Comparison of ENCODE assay signal across 27 mouse cellular contexts in the genomic region with DNA sequence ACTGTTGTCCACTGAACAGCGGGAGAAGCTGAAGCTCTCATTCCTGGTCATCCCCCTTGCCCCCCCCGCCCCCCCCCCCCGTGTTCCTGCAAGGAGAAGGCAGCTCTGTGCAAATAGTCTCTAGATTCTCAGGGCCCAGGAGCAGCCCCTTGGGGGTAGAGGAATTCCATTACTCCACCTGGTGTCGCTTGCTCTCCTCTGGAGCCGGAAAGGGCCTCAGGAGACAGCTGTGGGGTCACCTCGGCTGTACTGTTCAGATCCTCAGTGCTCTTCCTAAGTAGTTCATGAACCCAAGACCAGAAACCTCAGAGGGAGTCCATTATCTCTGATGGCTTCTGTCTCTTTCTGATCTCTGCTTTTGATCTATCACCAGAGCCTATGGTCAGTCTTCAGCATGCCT.
DNase-seq lines count a peak whose midpoint lies in the region; ATAC-seq lines count a peak whose summit lies in the region.
"Had no signal": no experiment of that assay in that cellular context is flagged by ENCODE, and none has a peak within 500 bp of the region (broad histone marks: within the 10 kb centered on the region; RNA-seq: fewer than 3 reads in every experiment).

No protein-coding gene starts in this region.

- H3K9ac ChIP-seq in hindbrain, embryonic 12.5 days = no peak overlapping the region
- no peak overlapping the region for H3K9ac ChIP-seq in neural tube, embryonic 15.5 days (replicated peaks)
- H3K9ac ChIP-seq: forebrain, embryonic 12.5 days; heart, embryonic 13.5 days; limb, embryonic 12.5 days; lung, embryonic 15.5 days had no signal

- peak overlapping the region; percentile 74; the same call in 1 of the 2 replicates for H3K27ac ChIP-seq in hindbrain, embryonic 10.5 days
- no peak overlapping the region for H3K27ac ChIP-seq in hindbrain, embryonic 12.5 days
- no peak overlapping the region for H3K27ac ChIP-seq in neural tube, embryonic 15.5 days (replicated peaks)
- H3K27ac ChIP-seq in limb, embryonic 10.5 days = peak overlapping the region; percentile 87; the same call in 1 of the 2 replicates
- H3K27ac ChIP-seq: forebrain, embryonic 12.5 days; heart, adult 2 months; heart, embryonic 13.5 days; kidney, postnatal 0 days had no signal

- H3K4me1 ChIP-seq in hindbrain, embryonic 10.5 days (replicated peaks) = peaks cover 45% of the 10 kb centered on the region
- peaks cover 26% of the 10 kb centered on the region for H3K4me1 ChIP-seq in hindbrain, embryonic 12.5 days
- H3K4me1 ChIP-seq in neural tube, embryonic 15.5 days = peaks cover 8% of the 10 kb centered on the region
- H3K4me1 ChIP-seq in limb, embryonic 10.5 days = peaks cover 60% of the 10 kb centered on the region

- no peak overlapping the region for H3K4me3 ChIP-seq in hindbrain, embryonic 10.5 days
- no peak overlapping the region for H3K4me3 ChIP-seq in hindbrain, embryonic 12.5 days
- no peak overlapping the region for H3K4me3 ChIP-seq in neural tube, embryonic 15.5 days (replicated peaks)
- no peak overlapping the region for H3K4me3 ChIP-seq in limb, embryonic 10.5 days
- H3K4me3 ChIP-seq: erythroblast, embryonic 14.5 days; forebrain, embryonic 12.5 days; heart, adult 2 months; heart, embryonic 13.5 days; limb, embryonic 12.5 days; lung, embryonic 15.5 days had no signal

- no peak for ATAC-seq in hindbrain, embryonic 12.5 days (ENCODE audit: low FRiP score)
- 0 out of 2 replicates have a peak, but pooled peaks have one; percentile 57 for ATAC-seq in neural tube, embryonic 15.5 days (ENCODE audit: low FRiP score)
- ATAC-seq: CD4-positive, CD25-positive, alpha-beta regulatory T cell, adult 4 months; intestine, embryonic 16.5 days had no signal

- H3K27me3 ChIP-seq in hindbrain, embryonic 10.5 days (ENCODE audit: insufficient read depth, poor library complexity, severe bottlenecking) = no peaks in the 10 kb centered on the region
- no peaks in the 10 kb centered on the region for H3K27me3 ChIP-seq in hindbrain, embryonic 12.5 days
- H3K27me3 ChIP-seq in neural tube, embryonic 15.5 days (replicated peaks) = no peaks in the 10 kb centered on the region
- no peaks in the 10 kb centered on the region for H3K27me3 ChIP-seq in limb, embryonic 10.5 days (ENCODE audit: low read depth, poor library complexity, severe bottlenecking)
- H3K27me3 ChIP-seq: forebrain, embryonic 12.5 days; heart, embryonic 13.5 days; limb, embryonic 12.5 days; lung, embryonic 15.5 days had no signal

- no peaks in the 10 kb centered on the region for H3K9me3 ChIP-seq in hindbrain, embryonic 10.5 days
- H3K9me3 ChIP-seq in hindbrain, embryonic 12.5 days (replicated peaks) = no peaks in the 10 kb centered on the region
- no peaks in the 10 kb centered on the region for H3K9me3 ChIP-seq in neural tube, embryonic 15.5 days (replicated peaks)
- no peaks in the 10 kb centered on the region for H3K9me3 ChIP-seq in limb, embryonic 10.5 days (replicated peaks)
- H3K9me3 ChIP-seq: forebrain, embryonic 12.5 days; heart, embryonic 13.5 days; limb, embryonic 12.5 days; lung, embryonic 15.5 days had no signal

- H3K36me3 ChIP-seq in hindbrain, embryonic 10.5 days = no peaks in the 10 kb centered on the region
- no peaks in the 10 kb centered on the region for H3K36me3 ChIP-seq in hindbrain, embryonic 12.5 days
- no peaks in the 10 kb centered on the region for H3K36me3 ChIP-seq in neural tube, embryonic 15.5 days
- H3K36me3 ChIP-seq in limb, embryonic 10.5 days = no peaks in the 10 kb centered on the region
- H3K36me3 ChIP-seq: forebrain, embryonic 12.5 days; heart, embryonic 13.5 days; limb, embryonic 12.5 days; lung, embryonic 15.5 days had no signal

- H3K4me2 ChIP-seq in hindbrain, embryonic 12.5 days (replicated peaks) = no peak overlapping the region
- no peak overlapping the region for H3K4me2 ChIP-seq in neural tube, embryonic 15.5 days
- H3K4me2 ChIP-seq: forebrain, embryonic 12.5 days; heart, embryonic 13.5 days; limb, embryonic 12.5 days; liver, embryonic 11.5 days; lung, embryonic 15.5 days had no signal

- DNase-seq in hindbrain, embryonic 10.5 days (ENCODE audit: low spot score) = no peak
- no peak for DNase-seq in neural tube, embryonic 10.5 days (ENCODE audit: extremely low spot score, low spot score)
- no peak for DNase-seq in limb, embryonic 10.5 days (ENCODE audit: low spot score)
- no peak for DNase-seq in urinary bladder, adult 18-20 months (ENCODE audit: low spot score in 2 of 2)
- DNase-seq in gastrocnemius, postnatal 25 days = no peak
- DNase-seq: adrenal gland, postnatal 25 days; cerebellum, adult 11-12 months; cerebellum, postnatal 10 days; gastrocnemius, postnatal 36 days; heart, adult 2 months; heart, postnatal 10 days; kidney, adult 8-10 months; layer of hippocampus, adult 9-11 months; lung, postnatal 36 days; right cerebral cortex, postnatal 25 days; thymus, postnatal 25 days had no signal

- WGBS in hindbrain, embryonic 10.5 days = 36% methylated on average over 6 of the region's 6 CpGs
- WGBS in hindbrain, embryonic 12.5 days = 44% methylated on average over 6 of the region's 6 CpGs
- WGBS in neural tube, embryonic 15.5 days = 53% methylated on average over 6 of the region's 6 CpGs
- WGBS in limb, embryonic 10.5 days = 23% methylated on average over 6 of the region's 6 CpGs

Comparison
In these comparisons a context has a peak if more than half of its experiments do, and no peak if none do; other contexts are left out.
1. H3K27ac ChIP-seq: peak in hindbrain, embryonic 10.5 days (single experiment) and limb, embryonic 10.5 days (single experiment); none in hindbrain, embryonic 12.5 days (single experiment) and neural tube, embryonic 15.5 days (single experiment).